Mouse (Mus musculus) stomach, embryonic 16.5 days (tissue): ENCODE results near the gene Scn1b. TPM values are rescaled to one million over a fixed set of nuclear protein-coding genes. Genes with fewer than 3 reads are reported as not detected.

Experiments
- ATAC-seq: fragments of 200-750 bp; cut with Nextera tagmentation; 2 replicates; pipeline ENCODE4 v1.8.0; 2017; ENCODE audit warnings: moderate number of reproducible peaks, moderate TSS enrichment; ENCODE audit not compliant: insufficient read depth, low FRiP score
- H3K27ac ChIP-seq: fragments of 300-500 bp; sonication (generic); 2 replicates; pipeline ENCODE4 v1.5.1; 2014; ENCODE audit warnings: low read length
- H3K27me3 ChIP-seq: fragments of 300-500 bp; sonication (generic); 2 replicates; pipeline ENCODE4 v1.6.1; 2014; ENCODE audit warnings: low read length, control low read depth, mixed read lengths; ENCODE audit not compliant: control insufficient read depth, insufficient read depth
- H3K36me3 ChIP-seq: fragments of 300-500 bp; sonication (generic); 2 replicates; pipeline ENCODE4 v1.6.1; 2014; ENCODE audit warnings: low read length; ENCODE audit not compliant: control insufficient read depth, insufficient read depth
- H3K4me1 ChIP-seq: fragments of 300-500 bp; sonication (generic); 2 replicates; pipeline ENCODE4 v1.6.1; 2014; ENCODE audit warnings: low read length, control low read depth, mixed read lengths; ENCODE audit not compliant: control insufficient read depth, insufficient read depth
- H3K4me2 ChIP-seq: fragments of 300-500 bp; sonication (generic); 2 replicates; pipeline ENCODE4 v1.6.1; 2014; ENCODE audit warnings: low read depth, low read length, mixed read lengths
- H3K4me3 ChIP-seq: fragments of 300-500 bp; sonication (generic); replicated peaks from 2 replicates; pipeline ENCODE4 v1.5.1; 2014; ENCODE audit warnings: mild to moderate bottlenecking, low read length
- H3K9ac ChIP-seq: fragments of 300-500 bp; sonication (generic); 2 replicates; pipeline ENCODE4 v1.6.1; 2014; ENCODE audit warnings: low read length
- H3K9me3 ChIP-seq: fragments of 300-500 bp; sonication (generic); replicated peaks from 2 replicates; pipeline ENCODE4 v1.6.1; 2016; ENCODE audit warnings: low read length, control low read depth; ENCODE audit not compliant: control insufficient read depth
- WGBS: fragments of 180-500 bp; shearing (Covaris S2); extraction: QIAGEN DNeasy Blood & Tissue Kit; methylation state at CpG from one replicate; pipeline ENCODE4 v1.1.7; 2014; 5-methylcytosine and 5-hydroxymethylcytosine counted together
- polyA plus RNA-seq: library from polyadenylated mRNA; unstranded; fragments of >200 nt; fragmentation: Nextera tagmentation; extraction: Ambion mirVana; gene quantifications from 2 replicates; pipeline ENCODE4 v1.2.1, GENCODE M21; 2015

Scn1b gene
- polyA plus RNA-seq, 1 experiment from 2014 or later = 1.4 TPM

- no peak overlapping the region for H3K4me2 ChIP-seq
- ATAC-seq = no peak
- H3K4me1 ChIP-seq = peaks cover 16% of the 10 kb centered on the region; the same call in 1 of the 2 replicates
- H3K9ac ChIP-seq = no peak overlapping the region
- WGBS = 51% methylated on average over 2 of the region's 2 CpGs
- H3K27me3 ChIP-seq = no peaks in the 10 kb centered on the region
- no peaks in the 10 kb centered on the region for H3K36me3 ChIP-seq
- H3K27ac ChIP-seq = no peak overlapping the region
- no peak overlapping the region for H3K4me3 ChIP-seq
- no peaks in the 10 kb centered on the region for H3K9me3 ChIP-seq
Measured at GRCm38 (mm10) chr7:31087262-31087661, 39.5 kb downstream of the Scn1b start.

DNA sequence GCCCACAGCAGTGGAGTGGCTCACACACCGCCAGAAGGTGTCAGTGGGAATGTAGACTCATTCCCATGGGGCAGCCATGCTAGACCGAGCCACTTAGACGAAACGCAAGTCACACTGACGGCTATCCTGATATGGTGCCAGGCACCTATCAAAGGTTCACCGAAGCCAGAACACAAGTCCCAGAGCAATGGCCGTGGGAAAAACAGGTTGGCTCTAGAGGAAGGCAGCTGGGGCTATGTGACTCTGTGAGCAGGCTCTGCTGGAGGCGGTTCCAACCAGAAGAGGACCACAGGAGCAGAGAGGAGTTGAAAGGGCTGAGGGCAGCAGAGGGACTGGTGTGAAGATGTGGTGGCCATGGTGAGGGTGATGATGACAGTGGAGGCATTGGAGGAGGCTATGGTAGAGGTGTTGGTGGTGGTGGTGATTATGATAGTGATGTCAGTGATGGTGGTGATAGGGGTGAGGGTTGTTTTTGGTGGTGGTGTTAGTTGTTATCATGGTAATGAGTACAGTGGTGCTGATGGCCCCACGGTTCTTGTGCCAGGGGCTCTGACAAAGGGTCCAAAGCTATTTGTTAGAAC lies 40.5 kb downstream of the Scn1b start:
- H3K9ac ChIP-seq = no peak overlapping the region
- ATAC-seq = no peak
- no peaks in the 10 kb centered on the region for H3K27me3 ChIP-seq
- 86% methylated on average over 9 of the region's 9 CpGs for WGBS
- H3K27ac ChIP-seq = no peak overlapping the region; the same call in 1 of the 2 replicates
- peaks cover 16% of the 10 kb centered on the region; the same call in 1 of the 2 replicates for H3K4me1 ChIP-seq
- H3K4me2 ChIP-seq = no peak overlapping the region
- no peaks in the 10 kb centered on the region for H3K9me3 ChIP-seq
- H3K36me3 ChIP-seq = no peaks in the 10 kb centered on the region
- no peak overlapping the region for H3K4me3 ChIP-seq

DNA sequence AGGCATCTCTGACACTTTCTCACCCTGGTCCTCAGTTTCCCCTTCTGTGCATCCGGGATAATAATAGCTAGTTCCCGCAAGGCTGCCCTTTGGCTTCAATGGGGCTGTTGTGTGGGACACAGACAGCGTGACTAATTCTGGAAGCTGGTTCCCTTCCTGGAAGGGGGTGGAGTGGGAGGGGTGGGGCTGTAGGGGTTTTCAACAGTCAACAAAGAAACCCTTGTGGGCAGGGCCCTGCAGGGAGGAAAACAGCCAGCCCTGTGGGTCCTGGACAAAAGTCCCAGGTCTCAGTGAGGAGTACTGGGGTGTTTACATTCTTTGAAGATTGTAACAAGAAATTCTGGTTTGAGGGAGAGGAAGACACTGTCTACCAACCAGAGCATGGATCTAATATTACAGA lies 41.6 kb downstream of the Scn1b start:
- H3K4me1 ChIP-seq = peaks cover 16% of the 10 kb centered on the region; the same call in 1 of the 2 replicates
- H3K27ac ChIP-seq = peak overlapping the region; percentile 76
- peak; percentile 81; the same call in 1 of the 2 replicates for ATAC-seq
- H3K4me3 ChIP-seq = no peak overlapping the region
- 53% methylated on average over 3 of the region's 3 CpGs for WGBS
- H3K9me3 ChIP-seq = no peaks in the 10 kb centered on the region
- no peak overlapping the region for H3K9ac ChIP-seq
- no peaks in the 10 kb centered on the region for H3K36me3 ChIP-seq
- H3K27me3 ChIP-seq = no peaks in the 10 kb centered on the region
- no peak overlapping the region for H3K4me2 ChIP-seq

DNA sequence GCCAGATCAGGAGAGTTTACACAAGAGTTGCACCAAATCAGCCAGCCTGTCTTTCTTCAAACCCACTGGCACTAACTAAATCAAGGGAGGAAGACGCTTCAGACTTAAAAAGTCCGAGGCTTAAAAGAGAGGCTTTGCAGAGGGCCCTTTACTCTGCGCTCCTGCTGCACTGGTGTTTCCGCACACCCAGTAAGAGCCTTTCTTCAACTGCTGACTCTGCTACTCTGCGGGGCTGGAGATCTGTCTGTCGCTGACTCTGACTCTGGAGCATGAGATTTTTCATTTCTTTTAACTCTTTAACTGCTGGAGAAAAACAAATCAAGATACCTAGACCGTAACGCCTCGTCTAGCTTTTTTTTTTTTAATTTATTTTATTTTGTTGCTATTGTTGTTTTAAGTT lies 42.7 kb downstream of the Scn1b start:
- Histone ChIP-seq H3K4me2 (peak overlapping the region; percentile 23; the same call in 1 of the 2 replicates), H3K36me3 (no peaks in the 10 kb centered on the region), H3K9ac (peak overlapping the region; percentile 52; the same call in 1 of the 2 replicates), H3K27ac (peak overlapping the region; percentile 73), H3K4me3 (no peak overlapping the region), H3K4me1 (peaks cover 16% of the 10 kb centered on the region; the same call in 1 of the 2 replicates), H3K27me3 (no peaks in the 10 kb centered on the region), H3K9me3 (no peaks in the 10 kb centered on the region)
- ATAC-seq = no peak
- 40% methylated on average over 9 of the region's 9 CpGs for WGBS

DNA sequence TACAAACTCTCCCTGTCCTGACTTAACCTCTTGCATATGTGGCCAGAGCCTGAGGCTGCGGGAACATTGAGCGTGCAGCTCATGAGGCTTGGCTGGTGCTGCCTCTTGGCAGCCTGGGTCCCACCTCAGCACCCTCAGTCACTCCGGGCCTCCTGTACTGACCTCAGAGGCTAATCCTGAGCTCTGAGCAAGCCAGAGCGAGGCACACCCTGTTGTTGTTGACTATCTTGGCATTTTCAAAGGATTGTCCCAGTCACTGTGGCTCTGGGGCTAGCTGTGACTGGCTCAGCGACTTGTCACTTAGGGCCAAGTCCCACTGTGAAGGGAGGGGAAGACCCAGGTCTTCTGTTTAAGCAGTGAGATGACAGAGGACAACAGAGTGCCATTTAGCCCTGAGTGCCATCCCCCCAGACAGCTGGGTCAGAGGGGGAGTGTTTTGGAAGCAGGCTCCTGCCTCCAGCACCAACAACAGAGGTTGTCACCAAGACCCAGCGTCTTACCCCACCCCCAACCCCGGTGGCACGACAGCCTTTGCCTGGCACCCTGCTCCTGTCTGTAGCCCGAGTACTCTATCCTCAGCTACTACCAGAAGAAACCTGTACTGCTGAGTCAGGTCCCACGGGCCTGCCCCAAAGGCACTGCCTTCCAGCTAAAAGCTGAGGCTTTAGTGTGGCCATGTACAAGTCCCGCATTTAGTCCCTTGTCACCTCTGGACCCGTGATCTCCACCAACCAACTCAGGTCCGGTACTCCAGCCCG lies 43.8 kb downstream of the Scn1b start:
- Histone ChIP-seq H3K4me1 (peaks cover 16% of the 10 kb centered on the region; the same call in 1 of the 2 replicates), H3K4me3 (no peak overlapping the region), H3K9me3 (no peaks in the 10 kb centered on the region), H3K27ac (peak overlapping the region; percentile 73), H3K27me3 (no peaks in the 10 kb centered on the region), H3K9ac (no peak overlapping the region), H3K4me2 (no peak overlapping the region), H3K36me3 (no peaks in the 10 kb centered on the region)
- WGBS = 56% methylated on average over 14 of the region's 14 CpGs
- peak; percentile 22; the same call in 1 of the 2 replicates for ATAC-seq

- Histone ChIP-seq H3K36me3 (no peaks in the 10 kb centered on the region), H3K27ac (no peak overlapping the region), H3K27me3 (no peaks in the 10 kb centered on the region), H3K4me1 (peaks cover 22% of the 10 kb centered on the region; the same call in 1 of the 2 replicates), H3K4me3 (no peak overlapping the region), H3K4me2 (no peak overlapping the region), H3K9me3 (no peaks in the 10 kb centered on the region), H3K9ac (no peak overlapping the region)
- no peak for ATAC-seq
Measured at GRCm38 (mm10) chr7:31082106-31082505, 44.7 kb downstream of the Scn1b start.

DNA sequence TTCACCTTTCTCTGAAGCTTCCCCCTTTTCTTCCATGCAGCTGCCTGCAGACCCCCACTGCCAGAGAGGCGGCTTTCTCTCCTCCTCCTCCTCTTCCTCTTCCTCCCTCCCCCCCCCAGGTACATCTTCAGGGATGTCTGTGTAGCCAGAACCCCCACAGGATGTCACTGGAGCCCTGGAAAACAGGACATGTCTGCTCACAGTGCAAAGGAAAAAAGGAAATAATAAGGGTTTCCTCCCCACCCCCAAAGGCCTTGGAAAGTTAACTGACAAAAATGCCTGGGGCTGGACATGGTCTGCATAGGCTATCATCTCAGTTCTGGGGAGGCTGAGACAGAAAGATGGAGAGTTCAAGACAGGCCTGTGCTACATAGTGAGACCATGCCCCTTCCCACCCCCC lies 45.7 kb downstream of the Scn1b start:
- no peaks in the 10 kb centered on the region for H3K27me3 ChIP-seq
- no peak overlapping the region for H3K27ac ChIP-seq
- no peak overlapping the region for H3K4me3 ChIP-seq
- no peak overlapping the region for H3K9ac ChIP-seq
- ATAC-seq = no peak
- no peak overlapping the region for H3K4me2 ChIP-seq
- WGBS = 48% methylated on average over 1 of the region's 1 CpGs
- no peaks in the 10 kb centered on the region for H3K9me3 ChIP-seq
- peaks cover 22% of the 10 kb centered on the region; the same call in 1 of the 2 replicates for H3K4me1 ChIP-seq
- no peaks in the 10 kb centered on the region for H3K36me3 ChIP-seq

- H3K4me3 ChIP-seq = no peak overlapping the region
- H3K27me3 ChIP-seq = no peaks in the 10 kb centered on the region
- no peak overlapping the region for H3K27ac ChIP-seq
- 62% methylated on average over 3 of the region's 3 CpGs for whole genome bisulfite sequencing
- H3K9me3 ChIP-seq = no peaks in the 10 kb centered on the region
- no peak overlapping the region for H3K9ac ChIP-seq
- no peak overlapping the region for H3K4me2 ChIP-seq
- H3K36me3 ChIP-seq = no peaks in the 10 kb centered on the region
- H3K4me1 ChIP-seq = peaks cover 22% of the 10 kb centered on the region; the same call in 1 of the 2 replicates
- ATAC-seq = no peak
Measured at GRCm38 (mm10) chr7:31080611-31081010, 46.2 kb downstream of the Scn1b start.

DNA sequence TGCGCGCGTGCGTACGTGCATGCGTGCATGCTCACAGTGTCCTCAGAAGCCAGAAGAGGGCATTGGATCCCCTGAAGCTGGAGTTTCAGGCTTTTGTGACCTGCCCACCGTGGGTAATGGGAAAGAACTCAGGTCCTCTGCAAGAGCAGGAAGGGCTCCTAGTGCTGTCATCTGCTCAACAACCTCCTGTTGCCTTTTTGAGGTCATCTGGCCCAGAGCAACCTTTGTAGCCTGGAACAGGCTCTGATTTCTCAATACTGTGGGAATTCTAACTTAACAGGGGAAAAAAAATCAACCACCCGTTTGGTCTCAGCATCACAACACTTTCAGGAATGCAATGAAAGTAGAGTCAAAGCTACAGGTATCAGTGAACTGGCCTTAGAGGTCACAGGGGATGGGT lies 47.1 kb downstream of the Scn1b start:
- no peak overlapping the region for H3K4me3 ChIP-seq
- no peaks in the 10 kb centered on the region for H3K9me3 ChIP-seq
- H3K9ac ChIP-seq = no peak overlapping the region
- no peak overlapping the region for H3K27ac ChIP-seq
- H3K27me3 ChIP-seq = no peaks in the 10 kb centered on the region
- no peak overlapping the region for H3K4me2 ChIP-seq
- H3K4me1 ChIP-seq = peaks cover 16% of the 10 kb centered on the region; the same call in 1 of the 2 replicates
- WGBS = 83% methylated on average over 8 of the region's 8 CpGs
- no peak for ATAC-seq
- no peaks in the 10 kb centered on the region for H3K36me3 ChIP-seq
